ENCODE assay signal across 26 mouse cellular contexts in genomic region chr17:10188481-10188880, GRCm38 (mm10).
DNase-seq lines count a peak whose midpoint lies in the region; ATAC-seq and TF ChIP-seq lines count a peak whose summit lies in the region.
"Had no signal": no experiment of that assay in that cellular context is flagged by ENCODE, and none has a peak within 500 bp of the region (broad histone marks: within the 10 kb centered on the region; RNA-seq: fewer than 3 reads in every experiment).

No protein-coding gene starts in this region.

- no peak overlapping the region for H3K4me3 ChIP-seq in forebrain, embryonic 15.5 days
- H3K4me3 ChIP-seq in forebrain, embryonic 16.5 days (replicated peaks; ENCODE audit: low read length), result no peak overlapping the region
- H3K4me3 ChIP-seq in intestine, embryonic 14.5 days (ENCODE audit: low read depth, low read length), result no peak overlapping the region
- no peak overlapping the region for H3K4me3 ChIP-seq in intestine, embryonic 15.5 days (replicated peaks)
- no peak overlapping the region for H3K4me3 ChIP-seq in midbrain, postnatal 0 days (ENCODE audit: low read depth, low read length)
- H3K4me3 ChIP-seq in midbrain, embryonic 13.5 days (replicated peaks), result no peak overlapping the region
- no peak overlapping the region for H3K4me3 ChIP-seq in hindbrain, postnatal 0 days (ENCODE audit: low read length)
- H3K4me3 ChIP-seq: embryonic facial prominence, embryonic 13.5 days; erythroblast, embryonic 14.5 days; kidney, embryonic 15.5 days; neural tube, embryonic 12.5 days had no signal

- TF ChIP-seq CTCF in midbrain, postnatal 0 days (IDR thresholded peaks at IDR 0.05), result no peak
- 0 out of 2 replicates have a peak, but pooled peaks have one; percentile 13 for TF ChIP-seq CTCF in hindbrain, postnatal 0 days (IDR thresholded peaks at IDR 0.05; ENCODE audit: low read depth)

- peaks cover 8% of the 10 kb centered on the region for H3K4me1 ChIP-seq in forebrain, embryonic 15.5 days
- peaks cover 11% of the 10 kb centered on the region; the same call in 1 of the 2 replicates for H3K4me1 ChIP-seq in forebrain, embryonic 16.5 days (replicated peaks; ENCODE audit: control insufficient read depth, insufficient read depth, low read length)
- no peaks in the 10 kb centered on the region for H3K4me1 ChIP-seq in intestine, embryonic 14.5 days (replicated peaks; ENCODE audit: control insufficient read depth, insufficient read depth, low read length)
- no peaks in the 10 kb centered on the region for H3K4me1 ChIP-seq in intestine, embryonic 15.5 days (replicated peaks)
- no peaks in the 10 kb centered on the region for H3K4me1 ChIP-seq in midbrain, postnatal 0 days (ENCODE audit: insufficient read depth, low read length)
- peaks cover 3% of the 10 kb centered on the region; the same call in 1 of the 2 replicates for H3K4me1 ChIP-seq in midbrain, embryonic 13.5 days (replicated peaks)
- peaks cover 9% of the 10 kb centered on the region; the same call in 1 of the 2 replicates for H3K4me1 ChIP-seq in hindbrain, postnatal 0 days (ENCODE audit: insufficient read depth, low read length)
- H3K4me1 ChIP-seq: embryonic facial prominence, embryonic 13.5 days had no signal

- DNase-seq in intestine, embryonic 14.5 days (ENCODE audit: low spot score), result peak; percentile 42
- peak; percentile 34 for DNase-seq in midbrain, postnatal 0 days (ENCODE audit: low spot score)
- no peak for DNase-seq in hindbrain, postnatal 0 days (ENCODE audit: low spot score)
- DNase-seq: cerebellum, adult 11-12 months; cerebellum, postnatal 36 days; embryo, embryonic 11 days; gastrocnemius, postnatal 36 days; kidney, adult 11 months; kidney, postnatal 36 days; layer of hippocampus, adult 9-11 months; lung, postnatal 4 days; right cerebral cortex, adult 18-20 months; thymus, adult 18-20 months; thymus, postnatal 36 days had no signal

- no peak overlapping the region for H3K4me2 ChIP-seq in forebrain, embryonic 15.5 days (replicated peaks)
- no peak overlapping the region for H3K4me2 ChIP-seq in forebrain, embryonic 16.5 days (ENCODE audit: low read length)
- no peak overlapping the region for H3K4me2 ChIP-seq in intestine, embryonic 14.5 days (ENCODE audit: low read length)
- no peak overlapping the region for H3K4me2 ChIP-seq in intestine, embryonic 15.5 days (replicated peaks)
- H3K4me2 ChIP-seq in midbrain, postnatal 0 days (ENCODE audit: low read depth, low read length, poor library complexity, severe bottlenecking), result no peak overlapping the region
- H3K4me2 ChIP-seq in midbrain, embryonic 13.5 days (replicated peaks), result no peak overlapping the region
- H3K4me2 ChIP-seq in hindbrain, postnatal 0 days (ENCODE audit: low read depth, low read length), result no peak overlapping the region
- H3K4me2 ChIP-seq: embryonic facial prominence, embryonic 13.5 days; kidney, embryonic 15.5 days; neural tube, embryonic 12.5 days had no signal

- WGBS in forebrain, embryonic 15.5 days, result 55% methylated on average over 3 of the region's 3 CpGs
- 49% methylated on average over 3 of the region's 3 CpGs for WGBS in forebrain, embryonic 16.5 days
- WGBS in intestine, embryonic 14.5 days, result 65% methylated on average over 3 of the region's 3 CpGs
- WGBS in intestine, embryonic 15.5 days, result 67% methylated on average over 3 of the region's 3 CpGs
- WGBS in midbrain, postnatal 0 days, result 65% methylated on average over 3 of the region's 3 CpGs
- 59% methylated on average over 3 of the region's 3 CpGs for WGBS in midbrain, embryonic 13.5 days
- WGBS in hindbrain, postnatal 0 days, result 44% methylated on average over 3 of the region's 3 CpGs

- ATAC-seq in forebrain, embryonic 15.5 days (replicated peaks), result no peak
- ATAC-seq in forebrain, embryonic 16.5 days, result no peak
- ATAC-seq in intestine, embryonic 14.5 days (replicated peaks; ENCODE audit: low FRiP score, low TSS enrichment, low read depth), result no peak
- ATAC-seq in intestine, embryonic 15.5 days, result no peak
- ATAC-seq in midbrain, postnatal 0 days (ENCODE audit: low FRiP score), result no peak
- ATAC-seq in midbrain, embryonic 13.5 days, result no peak
- ATAC-seq in hindbrain, postnatal 0 days, result 0 out of 2 replicates have a peak, but pooled peaks have one; percentile 21
- ATAC-seq in CD4-positive, CD25-positive, alpha-beta regulatory T cell, adult 4 months, result no peak

- no peaks in the 10 kb centered on the region for H3K27me3 ChIP-seq in forebrain, embryonic 15.5 days
- no peaks in the 10 kb centered on the region for H3K27me3 ChIP-seq in forebrain, embryonic 16.5 days (replicated peaks; ENCODE audit: control insufficient read depth, insufficient read depth, low read length)
- H3K27me3 ChIP-seq in intestine, embryonic 14.5 days (replicated peaks; ENCODE audit: control insufficient read depth, insufficient read depth, low read length), result no peaks in the 10 kb centered on the region
- H3K27me3 ChIP-seq in intestine, embryonic 15.5 days (replicated peaks), result no peaks in the 10 kb centered on the region
- no peaks in the 10 kb centered on the region for H3K27me3 ChIP-seq in midbrain, postnatal 0 days (ENCODE audit: insufficient read depth, low read length)
- H3K27me3 ChIP-seq in midbrain, embryonic 13.5 days, result no peaks in the 10 kb centered on the region
- no peaks in the 10 kb centered on the region for H3K27me3 ChIP-seq in hindbrain, postnatal 0 days (ENCODE audit: insufficient read depth, low read length)
- H3K27me3 ChIP-seq: CH12.LX; embryonic facial prominence, embryonic 13.5 days; kidney, embryonic 15.5 days; neural tube, embryonic 12.5 days; Patski had no signal

- H3K9ac ChIP-seq in forebrain, embryonic 15.5 days (replicated peaks), result no peak overlapping the region
- no peak overlapping the region for H3K9ac ChIP-seq in forebrain, embryonic 16.5 days (replicated peaks; ENCODE audit: low read depth, low read length)
- no peak overlapping the region for H3K9ac ChIP-seq in intestine, embryonic 14.5 days (ENCODE audit: low read length)
- H3K9ac ChIP-seq in intestine, embryonic 15.5 days, result no peak overlapping the region
- no peak overlapping the region for H3K9ac ChIP-seq in midbrain, postnatal 0 days (replicated peaks; ENCODE audit: low read length, poor library complexity, severe bottlenecking)
- no peak overlapping the region for H3K9ac ChIP-seq in midbrain, embryonic 13.5 days (replicated peaks)
- H3K9ac ChIP-seq in hindbrain, postnatal 0 days (replicated peaks; ENCODE audit: low read length), result no peak overlapping the region
- H3K9ac ChIP-seq: embryonic facial prominence, embryonic 13.5 days; kidney, embryonic 15.5 days; neural tube, embryonic 12.5 days had no signal

- H3K9me3 ChIP-seq in forebrain, embryonic 15.5 days, result no peaks in the 10 kb centered on the region
- H3K9me3 ChIP-seq in forebrain, embryonic 16.5 days (ENCODE audit: control insufficient read depth, low read length), result no peaks in the 10 kb centered on the region
- H3K9me3 ChIP-seq in intestine, embryonic 14.5 days (ENCODE audit: control insufficient read depth, low read length), result no peaks in the 10 kb centered on the region
- no peaks in the 10 kb centered on the region for H3K9me3 ChIP-seq in intestine, embryonic 15.5 days
- no peaks in the 10 kb centered on the region for H3K9me3 ChIP-seq in midbrain, postnatal 0 days (ENCODE audit: low read length)
- H3K9me3 ChIP-seq in midbrain, embryonic 13.5 days, result 0 out of 2 replicates have a peak, but pooled peaks cover 5% of the 10 kb centered on the region
- H3K9me3 ChIP-seq in hindbrain, postnatal 0 days (ENCODE audit: low read length), result no peaks in the 10 kb centered on the region
- H3K9me3 ChIP-seq: embryonic facial prominence, embryonic 13.5 days; G1E; kidney, embryonic 15.5 days; neural tube, embryonic 12.5 days had no signal

- H3K27ac ChIP-seq in forebrain, embryonic 15.5 days (replicated peaks), result 0 out of 2 replicates have a peak overlapping the region, but pooled peaks have one; percentile 13
- H3K27ac ChIP-seq in forebrain, embryonic 16.5 days (ENCODE audit: low read length), result no peak overlapping the region
- H3K27ac ChIP-seq in intestine, embryonic 14.5 days (ENCODE audit: low read depth), result no peak overlapping the region
- no peak overlapping the region for H3K27ac ChIP-seq in intestine, embryonic 15.5 days
- no peak overlapping the region for H3K27ac ChIP-seq in midbrain, postnatal 0 days (ENCODE audit: low read depth, low read length)
- H3K27ac ChIP-seq in midbrain, embryonic 13.5 days, result no peak overlapping the region
- peak overlapping the region; percentile 54 for H3K27ac ChIP-seq in hindbrain, postnatal 0 days
- H3K27ac ChIP-seq: embryonic facial prominence, embryonic 13.5 days; kidney, embryonic 15.5 days; neural tube, embryonic 12.5 days had no signal

- no peaks in the 10 kb centered on the region for H3K36me3 ChIP-seq in forebrain, embryonic 15.5 days
- no peaks in the 10 kb centered on the region for H3K36me3 ChIP-seq in forebrain, embryonic 16.5 days (ENCODE audit: control insufficient read depth, insufficient read depth)
- H3K36me3 ChIP-seq in intestine, embryonic 14.5 days (ENCODE audit: control insufficient read depth, insufficient read depth, low read length), result no peaks in the 10 kb centered on the region
- no peaks in the 10 kb centered on the region for H3K36me3 ChIP-seq in intestine, embryonic 15.5 days
- no peaks in the 10 kb centered on the region for H3K36me3 ChIP-seq in midbrain, postnatal 0 days (ENCODE audit: insufficient read depth, low read length)
- no peaks in the 10 kb centered on the region for H3K36me3 ChIP-seq in midbrain, embryonic 13.5 days
- no peaks in the 10 kb centered on the region for H3K36me3 ChIP-seq in hindbrain, postnatal 0 days (ENCODE audit: insufficient read depth, low read length)
- H3K36me3 ChIP-seq: embryonic facial prominence, embryonic 13.5 days; G1E; kidney, embryonic 15.5 days; neural tube, embryonic 12.5 days had no signal

Comparison
In these comparisons a context has a peak if more than half of its experiments do, and no peak if none do; other contexts are left out.
1. H3K27ac ChIP-seq: peak in forebrain, embryonic 15.5 days (single experiment) and hindbrain, postnatal 0 days (single experiment); none in forebrain, embryonic 16.5 days (single experiment), intestine, embryonic 14.5 days (single experiment), intestine, embryonic 15.5 days (single experiment), midbrain, postnatal 0 days (single experiment) and midbrain, embryonic 13.5 days (single experiment).